Mouse (Mus musculus): Measurements from ENCODE around the gene H2-Q7. TPM values are rescaled to one million over a fixed set of nuclear protein-coding genes. Genes with fewer than 3 reads are reported as not detected.
"Not testable (repeated sequence)": the region's sequence is repeated elsewhere in the genome, so short reads cannot be mapped to it uniquely, and the experiment has no call there.

The H2-Q7 gene
- 2.1 and 2.4 TPM in 2 replicates for polyA plus RNA-seq (2014; fragmentation: Nextera tagmentation; extraction: Ambion mirVana)

- WGBS, result 4% methylated on average over 15 of the region's 18 CpGs
- H3K36me3 ChIP-seq (ENCODE audit: control insufficient read depth, insufficient read depth, low read length); H3K27ac ChIP-seq (replicated peaks; ENCODE audit: low read depth, low read length); H3K4me1 ChIP-seq (ENCODE audit: control insufficient read depth, insufficient read depth, low read length); H3K27me3 ChIP-seq (replicated peaks; ENCODE audit: control insufficient read depth, insufficient read depth, low read length); H3K9me3 ChIP-seq (ENCODE audit: control insufficient read depth, low read length): not testable (repeated sequence)
- DNase-seq (ENCODE audit: low spot score) (peak; percentile 89), ATAC-seq (ENCODE audit: low read depth) (peak; percentile 94)
- H3K4me2 ChIP-seq (ENCODE audit: low read depth, low read length), result peak within 1 kb of the TSS; percentile 74
- peak within 1 kb of the TSS; percentile 58 for H3K9ac ChIP-seq (ENCODE audit: low read depth, low read length)
- H3K4me3 ChIP-seq (ENCODE audit: low read depth, low read length), result peak within 1 kb of the TSS; percentile 42
Measured at GRCm38 (mm10) chr17:35438885-35439284, at the start of gene H2-Q7. Gene H2-Q7, plus strand, starts transcription at chr17:35439155.

GRCm38 (mm10) chr17:35389796-35390195 is 49.2 kb upstream of the H2-Q7 start:
- H3K9ac ChIP-seq (ENCODE audit: low read depth, low read length); H3K9me3 ChIP-seq (ENCODE audit: control insufficient read depth, low read length); ATAC-seq (ENCODE audit: low read depth); H3K27ac ChIP-seq (replicated peaks; ENCODE audit: low read depth, low read length); H3K4me3 ChIP-seq (ENCODE audit: low read depth, low read length); H3K36me3 ChIP-seq (ENCODE audit: control insufficient read depth, insufficient read depth, low read length); H3K4me2 ChIP-seq (ENCODE audit: low read depth, low read length); H3K4me1 ChIP-seq (ENCODE audit: control insufficient read depth, insufficient read depth, low read length); DNase-seq (ENCODE audit: low spot score); H3K27me3 ChIP-seq (replicated peaks; ENCODE audit: control insufficient read depth, insufficient read depth, low read length): not testable (repeated sequence)
- 7% methylated on average over 7 of the region's 7 CpGs for WGBS

- DNase-seq (ENCODE audit: low spot score); H3K36me3 ChIP-seq (ENCODE audit: control insufficient read depth, insufficient read depth, low read length); H3K27me3 ChIP-seq (replicated peaks; ENCODE audit: control insufficient read depth, insufficient read depth, low read length); ATAC-seq (ENCODE audit: low read depth); H3K27ac ChIP-seq (replicated peaks; ENCODE audit: low read depth, low read length); H3K4me1 ChIP-seq (ENCODE audit: control insufficient read depth, insufficient read depth, low read length); H3K9ac ChIP-seq (ENCODE audit: low read depth, low read length); H3K9me3 ChIP-seq (ENCODE audit: control insufficient read depth, low read length); H3K4me3 ChIP-seq (ENCODE audit: low read depth, low read length); H3K4me2 ChIP-seq (ENCODE audit: low read depth, low read length): not testable (repeated sequence)
- 49% methylated on average over 2 of the region's 2 CpGs for WGBS
Measured at GRCm38 (mm10) chr17:35392671-35393070, 46.3 kb upstream of the H2-Q7 start.

GRCm38 (mm10) chr17:35393864-35394800 is 44.8 kb upstream of the H2-Q7 start:
- not testable (repeated sequence) for H3K27ac ChIP-seq (replicated peaks; ENCODE audit: low read depth, low read length); H3K9ac ChIP-seq (ENCODE audit: low read depth, low read length); H3K27me3 ChIP-seq (replicated peaks; ENCODE audit: control insufficient read depth, insufficient read depth, low read length); H3K36me3 ChIP-seq (ENCODE audit: control insufficient read depth, insufficient read depth, low read length); H3K9me3 ChIP-seq (ENCODE audit: control insufficient read depth, low read length); H3K4me1 ChIP-seq (ENCODE audit: control insufficient read depth, insufficient read depth, low read length); DNase-seq (ENCODE audit: low spot score)
- Histone ChIP-seq H3K4me2 (ENCODE audit: low read depth, low read length) (peak overlapping the region; percentile 43), H3K4me3 (ENCODE audit: low read depth, low read length) (peak overlapping the region; percentile 20)
- peak; percentile 60; the same call in 1 of the 2 replicates for ATAC-seq (ENCODE audit: low read depth)
- WGBS, result 2% methylated on average over 36 of the region's 75 CpGs

- not testable (repeated sequence) for H3K4me1 ChIP-seq (ENCODE audit: control insufficient read depth, insufficient read depth, low read length); H3K4me2 ChIP-seq (ENCODE audit: low read depth, low read length); H3K27ac ChIP-seq (replicated peaks; ENCODE audit: low read depth, low read length); DNase-seq (ENCODE audit: low spot score); H3K36me3 ChIP-seq (ENCODE audit: control insufficient read depth, insufficient read depth, low read length); H3K9ac ChIP-seq (ENCODE audit: low read depth, low read length); H3K27me3 ChIP-seq (replicated peaks; ENCODE audit: control insufficient read depth, insufficient read depth, low read length); H3K9me3 ChIP-seq (ENCODE audit: control insufficient read depth, low read length); ATAC-seq (ENCODE audit: low read depth); H3K4me3 ChIP-seq (ENCODE audit: low read depth, low read length)
- 86% methylated on average over 2 of the region's 2 CpGs for WGBS
Measured at GRCm38 (mm10) chr17:35396956-35397355, 42.0 kb upstream of the H2-Q7 start.

- H3K9me3 ChIP-seq (ENCODE audit: control insufficient read depth, low read length); H3K27me3 ChIP-seq (replicated peaks; ENCODE audit: control insufficient read depth, insufficient read depth, low read length); H3K27ac ChIP-seq (replicated peaks; ENCODE audit: low read depth, low read length); H3K9ac ChIP-seq (ENCODE audit: low read depth, low read length); H3K4me2 ChIP-seq (ENCODE audit: low read depth, low read length); H3K4me3 ChIP-seq (ENCODE audit: low read depth, low read length); H3K4me1 ChIP-seq (ENCODE audit: control insufficient read depth, insufficient read depth, low read length); DNase-seq (ENCODE audit: low spot score); ATAC-seq (ENCODE audit: low read depth); H3K36me3 ChIP-seq (ENCODE audit: control insufficient read depth, insufficient read depth, low read length): not testable (repeated sequence)
- no CpG with 5 or more reads among the region's 1 CpGs for WGBS
Measured at GRCm38 (mm10) chr17:35413057-35413456, 25.9 kb upstream of the H2-Q7 start.

- WGBS, result 78% methylated on average over 3 of the region's 10 CpGs
- not testable (repeated sequence) for H3K9me3 ChIP-seq (ENCODE audit: control insufficient read depth, low read length); H3K27ac ChIP-seq (replicated peaks; ENCODE audit: low read depth, low read length); DNase-seq (ENCODE audit: low spot score); H3K9ac ChIP-seq (ENCODE audit: low read depth, low read length); H3K4me3 ChIP-seq (ENCODE audit: low read depth, low read length); H3K4me2 ChIP-seq (ENCODE audit: low read depth, low read length); H3K27me3 ChIP-seq (replicated peaks; ENCODE audit: control insufficient read depth, insufficient read depth, low read length); H3K36me3 ChIP-seq (ENCODE audit: control insufficient read depth, insufficient read depth, low read length); ATAC-seq (ENCODE audit: low read depth); H3K4me1 ChIP-seq (ENCODE audit: control insufficient read depth, insufficient read depth, low read length)
Measured at GRCm38 (mm10) chr17:35415273-35416129, 23.5 kb upstream of the H2-Q7 start.

GRCm38 (mm10) chr17:35418772-35419171 is 20.2 kb upstream of the H2-Q7 start:
- ATAC-seq (ENCODE audit: low read depth), result no peak
- Histone ChIP-seq H3K27me3 (replicated peaks; ENCODE audit: control insufficient read depth, insufficient read depth, low read length) (peaks cover 5% of the 10 kb centered on the region; the same call in 1 of the 2 replicates), H3K36me3 (ENCODE audit: control insufficient read depth, insufficient read depth, low read length) (no peaks in the 10 kb centered on the region), H3K4me1 (ENCODE audit: control insufficient read depth, insufficient read depth, low read length) (no peaks in the 10 kb centered on the region), H3K4me2 (ENCODE audit: low read depth, low read length) (no peak overlapping the region), H3K4me3 (ENCODE audit: low read depth, low read length) (no peak overlapping the region), H3K9ac (ENCODE audit: low read depth, low read length) (no peak overlapping the region), H3K9me3 (ENCODE audit: control insufficient read depth, low read length) (no peaks in the 10 kb centered on the region), H3K27ac (replicated peaks; ENCODE audit: low read depth, low read length) (no peak overlapping the region)
- WGBS, result 77% methylated on average over 7 of the region's 7 CpGs
- DNase-seq (ENCODE audit: low spot score), result no peak
